In the genomic region with DNA sequence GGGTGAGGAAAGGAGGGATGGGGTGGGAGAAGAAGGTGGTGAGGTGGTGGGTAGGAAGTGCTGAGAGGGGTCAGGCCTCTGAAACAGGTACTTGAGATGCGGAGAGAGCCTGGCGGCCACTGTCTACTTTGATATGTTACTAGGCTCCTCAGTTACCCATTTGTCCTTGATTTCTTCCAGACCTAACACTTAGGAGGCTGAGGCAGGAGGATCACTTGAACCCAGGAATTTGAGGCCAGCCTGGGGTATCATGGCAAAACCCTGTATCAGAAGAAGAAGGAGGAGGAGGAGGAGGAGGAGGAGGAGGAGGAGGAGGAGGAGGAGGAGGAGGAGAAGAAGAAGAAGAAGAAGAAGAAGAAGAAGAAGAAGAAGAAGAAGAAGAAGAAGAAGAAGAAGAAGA, we compare ENCODE assay signal across 2 mouse cellular contexts.
DNase-seq lines count a peak whose midpoint lies in the region; ATAC-seq lines count a peak whose summit lies in the region.
"Not testable (repeated sequence)": the region's sequence is repeated elsewhere in the genome, so short reads cannot be mapped to it uniquely, and the experiment has no call there.

No protein-coding gene starts in this region.

- H3K27ac ChIP-seq in midbrain, embryonic 11.5 days (ENCODE audit: low read depth, low read length): not testable (repeated sequence)

- not testable (repeated sequence) for H3K4me2 ChIP-seq in midbrain, embryonic 11.5 days

- ATAC-seq in midbrain, embryonic 11.5 days (ENCODE audit: low FRiP score): not testable (repeated sequence)

- H3K4me1 ChIP-seq in midbrain, embryonic 11.5 days (ENCODE audit: control insufficient read depth, insufficient read depth, low read length): not testable (repeated sequence)

- H3K36me3 ChIP-seq in midbrain, embryonic 11.5 days (ENCODE audit: control insufficient read depth, insufficient read depth, low read length): not testable (repeated sequence)

- H3K4me3 ChIP-seq in midbrain, embryonic 11.5 days (ENCODE audit: low read depth, low read length): not testable (repeated sequence)

- H3K27me3 ChIP-seq in midbrain, embryonic 11.5 days (ENCODE audit: control insufficient read depth, insufficient read depth, low read length): not testable (repeated sequence)

- peak; percentile 70 for DNase-seq in 416B (ENCODE audit: low read depth)
- peak; percentile 37 for DNase-seq in midbrain, embryonic 11.5 days (ENCODE audit: low spot score, missing footprints)

- H3K9ac ChIP-seq in midbrain, embryonic 11.5 days (ENCODE audit: low read length): not testable (repeated sequence)

- WGBS in midbrain, embryonic 11.5 days: 100% methylated on average over 2 of the region's 2 CpGs

- H3K9me3 ChIP-seq in midbrain, embryonic 11.5 days (ENCODE audit: control insufficient read depth, low read length): not testable (repeated sequence)
